In genomic region chr7:44405346-44406014, GRCm38 (mm10) we compare ENCODE assay signal across 8 mouse cellular contexts. TPM values are rescaled to one million over a fixed set of nuclear protein-coding genes. Genes with fewer than 3 reads are reported as not detected.
DNase-seq lines count a peak whose midpoint lies in the region; ATAC-seq and TF ChIP-seq lines count a peak whose summit lies in the region.

No protein-coding gene starts in this region.

- peak; percentile 96 for ATAC-seq in forebrain, embryonic 16.5 days
- peak; percentile 96 for ATAC-seq in lung, embryonic 14.5 days (ENCODE audit: insufficient read depth)

- no peaks in the 10 kb centered on the region for H3K79me2 ChIP-seq in MEL (ENCODE audit: control insufficient read depth, insufficient read depth, low read length, poor library complexity)

- H3K4me1 ChIP-seq in MEL (ENCODE audit: control insufficient read depth in 1 of 2, insufficient read depth in 2 of 2, low read length in 2 of 2) = peaks cover 0 to 9% of the 10 kb centered on the region in 2 experiments; a peak in 2 of 4 replicates
- peaks cover 7% of the 10 kb centered on the region for H3K4me1 ChIP-seq in forebrain, embryonic 16.5 days (replicated peaks; ENCODE audit: control insufficient read depth, insufficient read depth, low read length)
- H3K4me1 ChIP-seq in lung, embryonic 14.5 days (ENCODE audit: insufficient read depth) = no peaks in the 10 kb centered on the region
- H3K4me1 ChIP-seq in olfactory bulb, adult 2 months (ENCODE audit: control insufficient read depth, insufficient read depth, low read length) = no peaks in the 10 kb centered on the region
- H3K4me1 ChIP-seq in thymus, adult 2 months (replicated peaks; ENCODE audit: control insufficient read depth, insufficient read depth, low read length) = peaks cover 4% of the 10 kb centered on the region; the same call in 1 of the 2 replicates

- no peaks in the 10 kb centered on the region for H3K27me3 ChIP-seq in MEL (ENCODE audit: control insufficient read depth in 1 of 2, insufficient read depth in 2 of 2, low read length in 2 of 2)
- H3K27me3 ChIP-seq in forebrain, embryonic 16.5 days (replicated peaks; ENCODE audit: control insufficient read depth, insufficient read depth, low read length) = no peaks in the 10 kb centered on the region
- H3K27me3 ChIP-seq in lung, embryonic 14.5 days (ENCODE audit: insufficient read depth, low read length) = no peaks in the 10 kb centered on the region
- no peaks in the 10 kb centered on the region for H3K27me3 ChIP-seq in thymus, adult 2 months (ENCODE audit: control insufficient read depth, insufficient read depth, low read length)

- H3K4me3 ChIP-seq in MEL (ENCODE audit: control insufficient read depth in 1 of 2, insufficient read depth in 1 of 2, low read depth in 2 of 2, low read length in 2 of 2) = peak overlapping the region; percentile 5 to 41; a peak in 3 of 4 replicates
- peak overlapping the region; percentile 49 for H3K4me3 ChIP-seq in forebrain, embryonic 16.5 days (replicated peaks; ENCODE audit: low read length)
- peak overlapping the region; percentile 53 for H3K4me3 ChIP-seq in layer of hippocampus, adult 2 months
- peak overlapping the region; percentile 31 for H3K4me3 ChIP-seq in lung, embryonic 14.5 days (ENCODE audit: low read depth, low read length)
- peak overlapping the region; percentile 45 for H3K4me3 ChIP-seq in olfactory bulb, adult 2 months (ENCODE audit: insufficient read depth, low read depth, low read length)
- H3K4me3 ChIP-seq in thymus, adult 2 months (ENCODE audit: control insufficient read depth, insufficient read depth, low read length) = peak overlapping the region; percentile 1; the same call in 1 of the 2 replicates

- peak in 1 of 2 experiments; percentile 49; a peak in 1 of 4 replicates for TF ChIP-seq POLR2A in MEL (IDR thresholded peaks at IDR 0.05; ENCODE audit: control insufficient read depth in 1 of 2, insufficient read depth in 1 of 2, low read depth in 1 of 2, low read length in 2 of 2, poor library complexity in 1 of 2)
- peak; percentile 51; the same call in 1 of the 2 replicates for TF ChIP-seq POLR2A in olfactory bulb, adult 2 months (IDR thresholded peaks at IDR 0.05; ENCODE audit: insufficient read depth, low read depth, low read length)
- no peak for TF ChIP-seq POLR2A in thymus, adult 2 months (IDR thresholded peaks at IDR 0.05; ENCODE audit: control insufficient read depth, extremely low read depth, insufficient read depth, low read length, poor library complexity)

- WGBS in forebrain, embryonic 16.5 days = 2% methylated on average over 27 of the region's 27 CpGs
- 3% methylated on average over 27 of the region's 27 CpGs for WGBS in lung, embryonic 14.5 days
- under 1% methylated on average over 27 of the region's 27 CpGs for WGBS in olfactory bulb, adult 2 months
- 3% methylated on average over 27 of the region's 27 CpGs for WGBS in thymus, adult 2 months

- peak overlapping the region; percentile 19; the same call in 1 of the 2 replicates for H3K27ac ChIP-seq in MEL (ENCODE audit: control insufficient read depth, low read depth, low read length)
- H3K27ac ChIP-seq in forebrain, embryonic 16.5 days (ENCODE audit: low read length) = peak overlapping the region; percentile 85
- peak overlapping the region; percentile 98 for H3K27ac ChIP-seq in layer of hippocampus, adult 2 months
- H3K27ac ChIP-seq in lung, embryonic 14.5 days (ENCODE audit: low read depth) = peak overlapping the region; percentile 63; the same call in 1 of the 2 replicates
- H3K27ac ChIP-seq in olfactory bulb, adult 2 months (ENCODE audit: insufficient read depth, low read depth, low read length) = peak overlapping the region; percentile 88
- H3K27ac ChIP-seq in thymus, adult 2 months (ENCODE audit: control insufficient read depth, insufficient read depth, low read length) = no peak overlapping the region

- peak overlapping the region; percentile 78 for H3K4me2 ChIP-seq in forebrain, embryonic 16.5 days (ENCODE audit: low read length)
- H3K4me2 ChIP-seq in lung, embryonic 14.5 days = peak overlapping the region; percentile 59

- no peaks in the 10 kb centered on the region for H3K9me3 ChIP-seq in MEL (replicated peaks; ENCODE audit: insufficient read depth, low read length)
- no peaks in the 10 kb centered on the region for H3K9me3 ChIP-seq in forebrain, embryonic 16.5 days (ENCODE audit: control insufficient read depth, low read length)
- H3K9me3 ChIP-seq in lung, embryonic 14.5 days (ENCODE audit: low read depth, low read length) = no peaks in the 10 kb centered on the region

- DNase-seq in MEL (ENCODE audit: low read depth, low spot score) = peak; percentile 96
- peak; percentile 93 to 98 for DNase-seq in cerebellum, adult 18-20 months
- peak; percentile 72 to 75 for DNase-seq in heart, postnatal 36 days
- peak; percentile 94 to 99 for DNase-seq in layer of hippocampus, adult 2 months (ENCODE audit: low spot score in 2 of 2)
- DNase-seq in lung, embryonic 14.5 days = peak; percentile 100
- peak; percentile 84 for DNase-seq in thymus, adult 2 months

- peaks cover 0 to 2% of the 10 kb centered on the region in 2 experiments; a peak in 1 of 4 replicates for H3K36me3 ChIP-seq in MEL (ENCODE audit: control insufficient read depth in 1 of 2, insufficient read depth in 2 of 2, low read length in 2 of 2)
- H3K36me3 ChIP-seq in forebrain, embryonic 16.5 days (ENCODE audit: control insufficient read depth, insufficient read depth) = no peaks in the 10 kb centered on the region
- no peaks in the 10 kb centered on the region for H3K36me3 ChIP-seq in lung, embryonic 14.5 days (ENCODE audit: insufficient read depth)
- H3K36me3 ChIP-seq in thymus, adult 2 months (ENCODE audit: control insufficient read depth, insufficient read depth, low read length) = no peaks in the 10 kb centered on the region

- no peak for TF ChIP-seq CTCF in MEL (IDR thresholded peaks at IDR 0.05 in 2 of 3, conservative IDR thresholded peaks at IDR 0.05 in 1 of 3; ENCODE audit: control insufficient read depth in 1 of 3, insufficient read depth in 1 of 3, low read depth in 2 of 3, low read length in 3 of 3, poor library complexity in 1 of 3, severe bottlenecking in 1 of 3)
- no peak for TF ChIP-seq CTCF in layer of hippocampus, adult 2 months (conservative IDR thresholded peaks at IDR 0.05)
- 0 out of 2 replicates have a peak, but pooled peaks have one; percentile 11 for TF ChIP-seq CTCF in lung, embryonic 14.5 days (IDR thresholded peaks at IDR 0.05; ENCODE audit: low read depth)
- no peak for TF ChIP-seq CTCF in olfactory bulb, adult 2 months (IDR thresholded peaks at IDR 0.05; ENCODE audit: insufficient read depth, low read depth, low read length)
- TF ChIP-seq CTCF in thymus, adult 2 months (IDR thresholded peaks at IDR 0.05; ENCODE audit: borderline replicate concordance, control insufficient read depth, extremely low read depth, insufficient read depth, low read length, poor library complexity) = no peak

- TF ChIP-seq RAD21 in MEL (IDR thresholded peaks at IDR 0.05; ENCODE audit: low read depth, low read length) = no peak

- no peak for TF ChIP-seq EP300 in MEL (IDR thresholded peaks at IDR 0.05; ENCODE audit: low read depth in 1 of 2, low read length in 2 of 2)

- intact Hi-C loops in heart, postnatal 36 days (cut with DNase I) = no loop called here

- H3K9ac ChIP-seq in MEL (ENCODE audit: control insufficient read depth, low read depth, low read length, poor library complexity, severe bottlenecking) = peak overlapping the region; percentile 48
- H3K9ac ChIP-seq in forebrain, embryonic 16.5 days (replicated peaks; ENCODE audit: low read depth, low read length) = peak overlapping the region; percentile 55
- no peak overlapping the region for H3K9ac ChIP-seq in lung, embryonic 14.5 days

RNA-seq across cellular contexts. Expression of gene 1700008O03Rik, which starts 19.9 kb away (rescaled TPM):
- total RNA-seq in MEL (2012; rRNA removed) = not detected in 2 replicates
- polyA plus RNA-seq in MEL (2012; ENCODE audit: insufficient read depth in 1 of 2, insufficient read length in 2 of 2, low read depth in 1 of 2, low replicate concordance in 2 of 2, missing spikeins in 1 of 2) = under 1 TPM in 1 of 2 experiments, not detected in 1; 0.95 TPM
- polyA plus RNA-seq in forebrain, embryonic 16.5 days (2015; fragmentation: Nextera tagmentation; extraction: Ambion mirVana) = 0.86 and 2.3 TPM in 2 replicates
- under 1 TPM in 1 of 2 experiments, not detected in 1; 0.68 TPM for total RNA-seq in heart, postnatal 36 days (2021)
- 1 to 10 TPM; 3.0 to 3.3 TPM for total RNA-seq in layer of hippocampus, adult 2 months (2021)
- 0.71 and 1.2 TPM in 2 replicates for polyA plus RNA-seq in lung, embryonic 14.5 days (2014; fragmentation: Nextera tagmentation; extraction: Ambion mirVana)
- not detected in 2 replicates for polyA plus RNA-seq in olfactory bulb, adult 2 months (2012; ENCODE audit: insufficient read depth, insufficient read length, low replicate concordance, missing spikeins)
- 1.8 and 2.1 TPM in 2 replicates for polyA plus RNA-seq in thymus, adult 2 months (2012; rRNA removed)

RNA-seq across cellular contexts. Expression of gene Syt3, which starts 21.6 kb away (rescaled TPM):
- 0.08 and 0.20 TPM in 2 replicates for total RNA-seq in MEL (2012; rRNA removed)
- under 1 TPM in 1 of 2 experiments, not detected in 1; 0.56 TPM for polyA plus RNA-seq in MEL (2012; ENCODE audit: insufficient read depth in 1 of 2, insufficient read length in 2 of 2, low read depth in 1 of 2, low replicate concordance in 2 of 2, missing spikeins in 1 of 2)
- polyA plus RNA-seq in forebrain, embryonic 16.5 days (2015; fragmentation: Nextera tagmentation; extraction: Ambion mirVana) = 27.2 and 37.2 TPM in 2 replicates
- 1 to 10 TPM; 1.7 to 3.4 TPM for total RNA-seq in heart, postnatal 36 days (2021)
- total RNA-seq in layer of hippocampus, adult 2 months (2021) = 10 to 100 TPM; 89.4 to 95.9 TPM
- polyA plus RNA-seq in lung, embryonic 14.5 days (2014; fragmentation: Nextera tagmentation; extraction: Ambion mirVana) = 2.0 and 2.9 TPM in 2 replicates
- polyA plus RNA-seq in olfactory bulb, adult 2 months (2012; ENCODE audit: insufficient read depth, insufficient read length, low replicate concordance, missing spikeins) = not detected in 2 replicates
- 2.5 and 2.7 TPM in 2 replicates for polyA plus RNA-seq in thymus, adult 2 months (2012; rRNA removed)

RNA-seq across cellular contexts. Expression of gene Lrrc4b, which starts 23.3 kb away (rescaled TPM):
- total RNA-seq in MEL (2012; rRNA removed) = 0.52 and 0.58 TPM in 2 replicates
- polyA plus RNA-seq in MEL (2012; ENCODE audit: insufficient read depth in 1 of 2, insufficient read length in 2 of 2, low read depth in 1 of 2, low replicate concordance in 2 of 2, missing spikeins in 1 of 2) = 1 to 10 TPM in 1 of 2 experiments, not detected in 1; 4.4 TPM
- polyA plus RNA-seq in forebrain, embryonic 16.5 days (2015; fragmentation: Nextera tagmentation; extraction: Ambion mirVana) = 10.6 and 12.6 TPM in 2 replicates
- total RNA-seq in heart, postnatal 36 days (2021) = 10 to 100 TPM; 20.5 to 21.6 TPM
- total RNA-seq in layer of hippocampus, adult 2 months (2021) = 100 to 1,000 TPM; 318 to 334 TPM
- 1.5 TPM in 2 replicates for polyA plus RNA-seq in lung, embryonic 14.5 days (2014; fragmentation: Nextera tagmentation; extraction: Ambion mirVana)
- polyA plus RNA-seq in olfactory bulb, adult 2 months (2012; ENCODE audit: insufficient read depth, insufficient read length, low replicate concordance, missing spikeins) = not detected in 2 replicates
- 0.84 and 1.4 TPM in 2 replicates for polyA plus RNA-seq in thymus, adult 2 months (2012; rRNA removed)

RNA-seq across cellular contexts. Expression of gene Aspdh, which starts 59.7 kb away (rescaled TPM):
- total RNA-seq in MEL (2012; rRNA removed) = not detected in 2 replicates
- under 1 TPM in 1 of 2 experiments, not detected in 1; 0.89 TPM for polyA plus RNA-seq in MEL (2012; ENCODE audit: insufficient read depth in 1 of 2, insufficient read length in 2 of 2, low read depth in 1 of 2, low replicate concordance in 2 of 2, missing spikeins in 1 of 2)
- 2.6 and 3.7 TPM in 2 replicates for polyA plus RNA-seq in forebrain, embryonic 16.5 days (2015; fragmentation: Nextera tagmentation; extraction: Ambion mirVana)
- under 1 TPM; 0.65 to 0.75 TPM for total RNA-seq in heart, postnatal 36 days (2021)
- 10 to 100 TPM; 12.2 to 18.1 TPM for total RNA-seq in layer of hippocampus, adult 2 months (2021)
- 0.28 TPM in 1 of 2 replicates, not detected in the other for polyA plus RNA-seq in lung, embryonic 14.5 days (2014; fragmentation: Nextera tagmentation; extraction: Ambion mirVana)
- polyA plus RNA-seq in olfactory bulb, adult 2 months (2012; ENCODE audit: insufficient read depth, insufficient read length, low replicate concordance, missing spikeins) = not detected in 2 replicates
- 0.32 and 1.6 TPM in 2 replicates for polyA plus RNA-seq in thymus, adult 2 months (2012; rRNA removed)

Comparison
In these comparisons a context has a peak if more than half of its experiments do, and no peak if none do; other contexts are left out.
1. H3K4me3 ChIP-seq: peak in every context shown above with its lines; median percentile 53 in layer of hippocampus, adult 2 months; 49 in forebrain, embryonic 16.5 days; 45 in olfactory bulb, adult 2 months; 31 in lung, embryonic 14.5 days; 23 in MEL; 1 in thymus, adult 2 months.